ENCODE assay signal across 9 mouse cellular contexts in genomic region chr9:70202753-70203152, GRCm38 (mm10). TPM values are rescaled to one million over a fixed set of nuclear protein-coding genes. Genes with fewer than 3 reads are reported as not detected.
DNase-seq lines count a peak whose midpoint lies in the region; ATAC-seq and TF ChIP-seq lines count a peak whose summit lies in the region.
"Had no signal": no experiment of that assay in that cellular context is flagged by ENCODE, and none has a peak within 500 bp of the region (broad histone marks: within the 10 kb centered on the region; RNA-seq: fewer than 3 reads in every experiment).

No protein-coding gene starts in this region.

- H3K36me3 ChIP-seq in liver, embryonic 12.5 days = no peaks in the 10 kb centered on the region
- no peaks in the 10 kb centered on the region for H3K36me3 ChIP-seq in kidney, postnatal 0 days (ENCODE audit: insufficient read depth, low read length)
- no peaks in the 10 kb centered on the region for H3K36me3 ChIP-seq in neural tube, embryonic 11.5 days (ENCODE audit: control insufficient read depth, insufficient read depth, low read length)
- H3K36me3 ChIP-seq: G1E had no signal

- no peaks in the 10 kb centered on the region for H3K9me3 ChIP-seq in liver, embryonic 12.5 days (replicated peaks)
- H3K9me3 ChIP-seq in kidney, postnatal 0 days (replicated peaks; ENCODE audit: low read length) = no peaks in the 10 kb centered on the region
- H3K9me3 ChIP-seq in neural tube, embryonic 11.5 days (ENCODE audit: control insufficient read depth, low read length) = no peaks in the 10 kb centered on the region
- H3K9me3 ChIP-seq: G1E had no signal

- WGBS in cerebellum, adult 2 months = 71% methylated on average over 5 of the region's 5 CpGs
- WGBS in liver, embryonic 12.5 days (ENCODE audit: insufficient replicate concordance) = 40% methylated on average over 5 of the region's 5 CpGs
- 62% methylated on average over 5 of the region's 5 CpGs for WGBS in kidney, postnatal 0 days
- WGBS in neural tube, embryonic 11.5 days = 69% methylated on average over 5 of the region's 5 CpGs

- TF ChIP-seq POLR2A in cerebellum, adult 2 months (IDR thresholded peaks at IDR 0.05; ENCODE audit: borderline replicate concordance, insufficient read depth, low read length) = no peak
- TF ChIP-seq POLR2A in bone marrow macrophage, adult 2 months (IDR thresholded peaks at IDR 0.05; ENCODE audit: borderline replicate concordance, low read depth, low read length) = no peak

- no peaks in the 10 kb centered on the region; the same call in 1 of the 2 replicates for H3K27me3 ChIP-seq in cerebellum, adult 2 months (ENCODE audit: control insufficient read depth, insufficient read depth, low read length)
- peaks cover 30% of the 10 kb centered on the region for H3K27me3 ChIP-seq in liver, embryonic 12.5 days (replicated peaks)
- no peaks in the 10 kb centered on the region for H3K27me3 ChIP-seq in kidney, postnatal 0 days (ENCODE audit: insufficient read depth, low read length)
- no peaks in the 10 kb centered on the region for H3K27me3 ChIP-seq in neural tube, embryonic 11.5 days (ENCODE audit: control insufficient read depth, insufficient read depth, low read length)

- H3K4me1 ChIP-seq in cerebellum, adult 2 months (ENCODE audit: control insufficient read depth, insufficient read depth, low read length) = no peaks in the 10 kb centered on the region
- no peaks in the 10 kb centered on the region for H3K4me1 ChIP-seq in liver, embryonic 12.5 days
- H3K4me1 ChIP-seq in bone marrow macrophage, adult 2 months (ENCODE audit: control insufficient read depth, insufficient read depth, low read length) = no peaks in the 10 kb centered on the region
- H3K4me1 ChIP-seq in kidney, postnatal 0 days (replicated peaks; ENCODE audit: insufficient read depth, low read length) = no peaks in the 10 kb centered on the region
- H3K4me1 ChIP-seq in neural tube, embryonic 11.5 days (ENCODE audit: control insufficient read depth, insufficient read depth, low read length) = peaks cover 2% of the 10 kb centered on the region; the same call in 1 of the 2 replicates

- no peak overlapping the region for H3K4me3 ChIP-seq in cerebellum, adult 2 months (replicated peaks; ENCODE audit: insufficient read depth, low read depth, low read length)
- no peak overlapping the region for H3K4me3 ChIP-seq in liver, embryonic 12.5 days
- no peak overlapping the region for H3K4me3 ChIP-seq in bone marrow macrophage, adult 2 months (ENCODE audit: insufficient read depth, low read length)
- H3K4me3 ChIP-seq in kidney, postnatal 0 days (replicated peaks; ENCODE audit: low read depth, low read length) = no peak overlapping the region
- H3K4me3 ChIP-seq in neural tube, embryonic 11.5 days (ENCODE audit: low read depth, low read length) = no peak overlapping the region

- TF ChIP-seq CTCF in cerebellum, adult 2 months (IDR thresholded peaks at IDR 0.05; ENCODE audit: borderline replicate concordance, insufficient read depth, low read depth, low read length) = peak; percentile 22; the same call in 1 of the 2 replicates
- peak; percentile 87 for TF ChIP-seq CTCF in bone marrow macrophage, adult 2 months (IDR thresholded peaks at IDR 0.05; ENCODE audit: low read depth, low read length)
- TF ChIP-seq CTCF in kidney, postnatal 0 days (IDR thresholded peaks at IDR 0.05; ENCODE audit: low read depth) = peak; percentile 76

- ATAC-seq in liver, embryonic 12.5 days = no peak
- ATAC-seq in kidney, postnatal 0 days (replicated peaks; ENCODE audit: low FRiP score, low read depth) = no peak
- ATAC-seq in neural tube, embryonic 11.5 days (ENCODE audit: insufficient read depth, low FRiP score, low TSS enrichment) = no peak

- no peak overlapping the region for H3K4me2 ChIP-seq in liver, embryonic 12.5 days
- no peak overlapping the region for H3K4me2 ChIP-seq in kidney, postnatal 0 days (ENCODE audit: low read length)
- no peak overlapping the region for H3K4me2 ChIP-seq in neural tube, embryonic 11.5 days (ENCODE audit: low read depth)

- no peak overlapping the region for H3K27ac ChIP-seq in cerebellum, adult 2 months (ENCODE audit: insufficient read depth, low read length)
- H3K27ac ChIP-seq in liver, embryonic 12.5 days = no peak overlapping the region
- no peak overlapping the region for H3K27ac ChIP-seq in bone marrow macrophage, adult 2 months (ENCODE audit: insufficient read depth, low read depth, low read length)
- no peak overlapping the region for H3K27ac ChIP-seq in kidney, postnatal 0 days
- no peak overlapping the region for H3K27ac ChIP-seq in neural tube, embryonic 11.5 days (ENCODE audit: low read depth, low read length)

- H3K9ac ChIP-seq in liver, embryonic 12.5 days = no peak overlapping the region
- no peak overlapping the region for H3K9ac ChIP-seq in kidney, postnatal 0 days (ENCODE audit: low read depth, low read length)
- no peak overlapping the region for H3K9ac ChIP-seq in neural tube, embryonic 11.5 days (ENCODE audit: low read length)

- DNase-seq in cerebellum, adult 2 months = no peak
- no peak for DNase-seq in cerebellum, adult 9-11 months
- peak; percentile 54 for DNase-seq in liver
- DNase-seq in kidney, postnatal 0 days (ENCODE audit: low spot score) = peak; percentile 45
- peak; percentile 39 for DNase-seq in neural tube, embryonic 11.5 days (ENCODE audit: low spot score)
- no peak for DNase-seq in layer of hippocampus, adult 9-10 months (ENCODE audit: low spot score)

RNA-seq across cellular contexts. Expression of gene Myo1e, which starts 4.4 kb away (rescaled TPM):
- 7.6 and 8.1 TPM in 2 replicates for polyA plus RNA-seq in cerebellum, adult 2 months (2012; rRNA removed)
- polyA plus RNA-seq in liver, embryonic 12.5 days (2016; fragmentation: Nextera tagmentation; extraction: Ambion mirVana) = 4.0 and 4.2 TPM in 2 replicates
- 78.8 and 86.6 TPM in 2 replicates for polyA plus RNA-seq in bone marrow macrophage, adult 2 months (2012; ENCODE audit: insufficient read depth, insufficient read length, missing spikeins)
- 17.0 and 20.2 TPM in 2 replicates for polyA plus RNA-seq in kidney, postnatal 0 days (2015; fragmentation: Nextera tagmentation; extraction: Ambion mirVana)
- 10.0 and 10.7 TPM in 2 replicates for polyA plus RNA-seq in neural tube, embryonic 11.5 days (2014; fragmentation: Nextera tagmentation; extraction: Ambion mirVana)

Comparison
In these comparisons a context has a peak if more than half of its experiments do, and no peak if none do; other contexts are left out.
1. DNase-seq: peak in liver (single experiment), kidney, postnatal 0 days (single experiment) and neural tube, embryonic 11.5 days (single experiment); none in cerebellum, adult 2 months (0 of 2), cerebellum, adult 9-11 months (single experiment) and layer of hippocampus, adult 9-10 months (single experiment).
2. CTCF ChIP-seq: peak in every context shown above with its lines; median percentile 87 in bone marrow macrophage, adult 2 months; 76 in kidney, postnatal 0 days; 22 in cerebellum, adult 2 months.